Mouse (Mus musculus): Measurements from ENCODE around the gene Mto1. TPM values are rescaled to one million over a fixed set of nuclear protein-coding genes. Genes with fewer than 3 reads are reported as not detected.
A peak's percentile ranks its signal among the peaks of the same experiment; 100 is the strongest.
"Not testable (repeated sequence)": the region's sequence is repeated elsewhere in the genome, so short reads cannot be mapped to it uniquely, and the experiment has no call there.

Gene Mto1
- polyA plus RNA-seq, 1 experiment from 2014 or later, result 11.7 TPM

GRCm38 (mm10) chr9:78476531-78477020 is 28.6 kb downstream of the Mto1 start:
- H3K27ac ChIP-seq (replicated peaks), result peak overlapping the region; percentile 9; the same call in 1 of the 2 replicates
- ATAC-seq (ENCODE audit: low FRiP score, low TSS enrichment), result no peak
- peak; percentile 23 for DNase-seq (ENCODE audit: low spot score)

GRCm38 (mm10) chr9:78477021-78477551 is 29.1 kb downstream of the Mto1 start:
- Histone ChIP-seq H3K4me2 (replicated peaks; ENCODE audit: low read depth) (no peak overlapping the region), H3K36me3 (ENCODE audit: control insufficient read depth, insufficient read depth, low read length) (peaks cover 21% of the 10 kb centered on the region; the same call in 1 of the 2 replicates), H3K4me1 (replicated peaks; ENCODE audit: control insufficient read depth, insufficient read depth) (no peaks in the 10 kb centered on the region), H3K27ac (replicated peaks) (peak overlapping the region; percentile 9; the same call in 1 of the 2 replicates), H3K4me3 (ENCODE audit: low read depth, low read length) (no peak overlapping the region), H3K9me3 (ENCODE audit: control insufficient read depth, low read length) (no peaks in the 10 kb centered on the region), H3K27me3 (ENCODE audit: control insufficient read depth, insufficient read depth, low read length) (no peaks in the 10 kb centered on the region), H3K9ac (ENCODE audit: low read length) (no peak overlapping the region)
- DNase-seq (ENCODE audit: low spot score) (no peak), ATAC-seq (ENCODE audit: low FRiP score, low TSS enrichment) (no peak)
- WGBS, result 3% methylated on average over 5 of the region's 5 CpGs
- TF ChIP-seq CTCF (IDR thresholded peaks at IDR 0.05; ENCODE audit: low read depth) (peak; percentile 74), EP300 (optimal IDR thresholded peaks at IDR 0.05) (no peak)

More at GRCm38 (mm10) chr9:78476531-78477020, 28.6 kb downstream of the Mto1 start:
- no peak overlapping the region for H3K4me2 ChIP-seq (replicated peaks; ENCODE audit: low read depth)
- H3K9me3 ChIP-seq (ENCODE audit: control insufficient read depth, low read length), result no peaks in the 10 kb centered on the region
- peaks cover 21% of the 10 kb centered on the region; the same call in 1 of the 2 replicates for H3K36me3 ChIP-seq (ENCODE audit: control insufficient read depth, insufficient read depth, low read length)
- no peaks in the 10 kb centered on the region for H3K4me1 ChIP-seq (replicated peaks; ENCODE audit: control insufficient read depth, insufficient read depth)
- H3K4me3 ChIP-seq (ENCODE audit: low read depth, low read length), result no peak overlapping the region
- H3K27me3 ChIP-seq (ENCODE audit: control insufficient read depth, insufficient read depth, low read length), result no peaks in the 10 kb centered on the region
- H3K9ac ChIP-seq (ENCODE audit: low read length), result no peak overlapping the region
- 24% methylated on average over 1 of the region's 1 CpGs for WGBS
- 0 out of 2 replicates have a peak, but pooled peaks have one; percentile 2 for TF ChIP-seq CTCF (IDR thresholded peaks at IDR 0.05; ENCODE audit: low read depth)
- no peak for TF ChIP-seq EP300 (optimal IDR thresholded peaks at IDR 0.05)

GRCm38 (mm10) chr9:78478009-78478605 is 30.1 kb downstream of the Mto1 start:
- not testable (repeated sequence) for H3K27me3 ChIP-seq (ENCODE audit: control insufficient read depth, insufficient read depth, low read length); H3K9ac ChIP-seq (ENCODE audit: low read length); DNase-seq (ENCODE audit: low spot score); H3K9me3 ChIP-seq (ENCODE audit: control insufficient read depth, low read length); H3K27ac ChIP-seq (replicated peaks); H3K4me2 ChIP-seq (replicated peaks; ENCODE audit: low read depth); H3K4me1 ChIP-seq (replicated peaks; ENCODE audit: control insufficient read depth, insufficient read depth); ATAC-seq (ENCODE audit: low FRiP score, low TSS enrichment); H3K4me3 ChIP-seq (ENCODE audit: low read depth, low read length)
- H3K36me3 ChIP-seq (ENCODE audit: control insufficient read depth, insufficient read depth, low read length), result peaks cover 19% of the 10 kb centered on the region; the same call in 1 of the 2 replicates
- WGBS, result 41% methylated on average over 1 of the region's 1 CpGs

GRCm38 (mm10) chr9:78479308-78479707 is 31.3 kb downstream of the Mto1 start:
- H3K4me1 ChIP-seq (replicated peaks; ENCODE audit: control insufficient read depth, insufficient read depth); H3K9ac ChIP-seq (ENCODE audit: low read length); H3K27ac ChIP-seq (replicated peaks); ATAC-seq (ENCODE audit: low FRiP score, low TSS enrichment); DNase-seq (ENCODE audit: low spot score); H3K9me3 ChIP-seq (ENCODE audit: control insufficient read depth, low read length); H3K27me3 ChIP-seq (ENCODE audit: control insufficient read depth, insufficient read depth, low read length): not testable (repeated sequence)
- Histone ChIP-seq H3K4me2 (replicated peaks; ENCODE audit: low read depth) (peak overlapping the region; percentile 60; the same call in 1 of the 2 replicates), H3K36me3 (ENCODE audit: control insufficient read depth, insufficient read depth, low read length) (peaks cover 19% of the 10 kb centered on the region; the same call in 1 of the 2 replicates), H3K4me3 (ENCODE audit: low read depth, low read length) (peak overlapping the region; percentile 12; the same call in 1 of the 2 replicates)
- WGBS, result 24% methylated on average over 7 of the region's 8 CpGs

GRCm38 (mm10) chr9:78480227-78480626 is 32.2 kb downstream of the Mto1 start:
- WGBS, result 1% methylated on average over 13 of the region's 13 CpGs
- Histone ChIP-seq H3K27ac (replicated peaks) (peak overlapping the region; percentile 99; the same call in 1 of the 2 replicates), H3K4me3 (ENCODE audit: low read depth, low read length) (peak overlapping the region; percentile 97), H3K36me3 (ENCODE audit: control insufficient read depth, insufficient read depth, low read length) (peaks cover 19% of the 10 kb centered on the region; the same call in 1 of the 2 replicates), H3K4me2 (replicated peaks; ENCODE audit: low read depth) (peak overlapping the region; percentile 60), H3K9ac (ENCODE audit: low read length) (peak overlapping the region; percentile 100)
- DNase-seq (ENCODE audit: low spot score); H3K4me1 ChIP-seq (replicated peaks; ENCODE audit: control insufficient read depth, insufficient read depth); H3K9me3 ChIP-seq (ENCODE audit: control insufficient read depth, low read length); ATAC-seq (ENCODE audit: low FRiP score, low TSS enrichment); H3K27me3 ChIP-seq (ENCODE audit: control insufficient read depth, insufficient read depth, low read length): not testable (repeated sequence)
